Mouse (Mus musculus) left cerebral cortex, postnatal 36 days (tissue): ENCODE measurements around the gene Mup11. TPM values are rescaled to one million over a fixed set of nuclear protein-coding genes. Genes with fewer than 3 reads are reported as not detected.
"Not testable (repeated sequence)": the region's sequence is repeated elsewhere in the genome, so short reads cannot be mapped to it uniquely, and the experiment has no call there.

Experiments
- DNase-seq, 2 experiments: peaks; one replicate each; pipeline ENCODE4 v3.0.0; 2021 to 2022; ENCODE audit warnings: low spot score in 2 of 2, mixed read lengths in 1 of 2
- intact Hi-C: fragments of 180-260 bp; cut with DNase I; formaldehyde crosslinking; loops from one replicate; pipeline ENCODE4 v1.15.1; 2025
- total RNA-seq, 2 experiments: library from RNA; stranded (reverse); gene quantifications; 2 replicates each; pipeline ENCODE4 v1.2.3; 2021

Mup11 gene
- not detected for total RNA-seq

DNA sequence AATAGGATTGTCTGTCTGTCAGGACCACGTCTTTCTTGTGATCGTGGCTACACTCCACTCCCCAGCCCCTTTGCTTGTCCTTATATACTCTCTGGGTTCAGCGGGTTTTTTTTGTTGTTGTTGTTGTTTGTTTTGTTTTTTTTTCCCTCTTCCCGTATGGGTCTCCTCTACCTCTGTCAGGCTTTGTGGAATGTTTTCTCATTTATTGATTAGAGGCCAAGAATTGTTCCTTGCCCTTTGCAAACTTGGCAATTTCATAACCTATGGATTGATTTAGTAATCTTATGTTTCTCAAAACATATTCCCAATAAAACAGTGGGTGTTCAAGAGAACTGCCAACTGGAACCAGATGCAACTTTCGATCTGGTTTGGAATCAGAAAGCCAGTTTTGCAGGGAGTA is at the start of gene Mup11:
TSS of gene Mup11 (minus strand) at position 101 of the 400 bp plus-strand sequence.
- DNase-seq, intact Hi-C loops: not testable (repeated sequence)

Other genes starting within 250 kb of the Mup11 start
- gene Mup9, start 240.5 kb downstream of the Mup11 start, total RNA-seq, result not detected
- not detected for gene Mup1, start 160.5 kb downstream of the Mup11 start, total RNA-seq
- gene Mup10, start 80.2 kb downstream of the Mup11 start, total RNA-seq, result not detected
- gene Mup12, start 78.9 kb upstream of the Mup11 start, total RNA-seq, result not detected
- not detected for gene Mup22, start 159.1 kb upstream of the Mup11 start, total RNA-seq